Mouse (Mus musculus): ENCODE measurements around the gene Cdh4.

Cdh4 gene

DNA sequence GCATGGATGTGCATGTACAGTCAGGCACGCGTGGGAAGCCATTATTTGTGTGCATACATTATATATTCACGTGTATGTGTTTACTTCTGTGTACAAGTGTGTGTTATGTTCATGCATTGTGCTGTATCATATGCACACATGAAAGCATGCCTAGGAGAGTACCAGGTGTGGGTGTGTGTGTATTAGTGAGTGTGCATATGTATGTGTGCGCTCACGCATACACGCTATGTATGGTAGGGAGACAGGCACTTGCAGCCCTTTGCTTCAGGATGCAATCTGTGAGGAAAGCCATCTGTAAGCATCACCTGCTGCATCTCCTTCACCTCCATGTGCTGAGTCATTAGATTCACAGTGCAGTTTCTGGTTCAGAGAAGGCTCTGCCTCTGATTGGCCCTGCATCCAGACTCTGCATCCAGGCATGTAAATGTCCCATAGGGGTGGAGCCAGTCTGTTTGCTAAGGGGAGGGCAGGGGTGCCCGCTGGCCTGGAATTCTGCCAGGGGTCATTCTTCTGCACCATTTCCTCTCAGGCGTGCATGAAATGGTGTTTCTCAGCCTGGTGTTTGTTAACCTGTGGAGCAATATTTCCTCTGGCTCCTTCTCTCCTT, 25.7 kb downstream of the Cdh4 start:
- in situ Hi-C loops (cut with MboI), result no loop called here

DNA sequence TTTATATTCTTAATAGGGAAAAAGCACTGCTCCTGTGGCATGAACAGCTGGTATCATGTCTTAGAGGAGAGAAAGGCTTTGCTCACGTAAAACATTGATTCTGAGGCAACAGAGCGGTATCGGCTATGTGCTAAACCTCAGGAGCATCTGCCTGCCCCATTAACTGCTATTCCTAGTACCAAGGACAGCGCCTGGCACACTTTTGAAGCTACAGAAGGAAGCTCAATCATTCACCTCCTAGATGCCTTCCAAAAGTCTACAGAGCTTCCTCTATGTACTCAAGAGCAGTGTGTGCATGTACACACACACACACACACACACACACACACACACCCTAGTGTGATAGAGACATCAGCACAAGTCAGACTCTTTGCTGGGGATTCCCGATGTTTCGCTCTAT, 34.4 kb downstream of the Cdh4 start:
- in situ Hi-C loops (cut with MboI), result no loop called here

DNA sequence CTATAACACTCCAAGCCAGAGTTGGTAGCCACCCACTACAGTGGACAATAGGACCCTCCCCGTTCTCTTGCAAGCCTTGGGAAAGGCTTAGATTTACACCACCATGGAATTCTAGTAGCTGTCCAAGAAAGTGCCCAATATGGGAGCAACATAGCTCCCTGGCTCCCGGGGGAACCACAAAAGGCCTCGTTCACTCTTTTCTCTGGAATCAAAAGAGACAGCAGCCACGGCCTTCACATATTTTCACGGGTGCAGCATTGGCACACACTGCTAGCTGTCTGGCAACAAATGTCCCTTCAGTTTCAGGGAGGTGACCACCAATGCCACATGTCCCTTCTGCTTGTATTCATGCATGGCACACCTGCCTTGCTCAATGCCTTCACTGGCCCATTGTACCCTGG, 38.6 kb downstream of the Cdh4 start:
- in situ Hi-C loops (cut with MboI), result no loop called here

DNA sequence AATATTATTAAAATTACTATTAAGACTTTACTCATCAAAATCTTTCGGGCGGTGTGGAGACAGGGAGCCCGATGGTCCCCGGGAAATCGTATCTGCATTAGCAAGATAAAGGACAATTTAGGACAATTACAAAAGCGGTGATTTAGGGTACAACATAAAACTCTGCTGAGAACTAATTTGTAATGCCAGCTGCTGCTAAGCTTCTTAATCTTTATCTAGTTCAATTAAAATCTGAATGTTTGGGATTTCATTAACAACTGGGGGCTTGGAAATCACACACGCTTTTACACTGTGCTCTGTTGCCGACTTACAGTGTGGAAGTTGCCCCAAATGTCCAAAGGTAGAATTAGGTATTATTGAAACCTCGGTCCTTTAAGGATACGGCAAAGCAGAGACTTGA, 39.1 kb downstream of the Cdh4 start:
- in situ Hi-C loops (cut with MboI), result no loop called here

DNA sequence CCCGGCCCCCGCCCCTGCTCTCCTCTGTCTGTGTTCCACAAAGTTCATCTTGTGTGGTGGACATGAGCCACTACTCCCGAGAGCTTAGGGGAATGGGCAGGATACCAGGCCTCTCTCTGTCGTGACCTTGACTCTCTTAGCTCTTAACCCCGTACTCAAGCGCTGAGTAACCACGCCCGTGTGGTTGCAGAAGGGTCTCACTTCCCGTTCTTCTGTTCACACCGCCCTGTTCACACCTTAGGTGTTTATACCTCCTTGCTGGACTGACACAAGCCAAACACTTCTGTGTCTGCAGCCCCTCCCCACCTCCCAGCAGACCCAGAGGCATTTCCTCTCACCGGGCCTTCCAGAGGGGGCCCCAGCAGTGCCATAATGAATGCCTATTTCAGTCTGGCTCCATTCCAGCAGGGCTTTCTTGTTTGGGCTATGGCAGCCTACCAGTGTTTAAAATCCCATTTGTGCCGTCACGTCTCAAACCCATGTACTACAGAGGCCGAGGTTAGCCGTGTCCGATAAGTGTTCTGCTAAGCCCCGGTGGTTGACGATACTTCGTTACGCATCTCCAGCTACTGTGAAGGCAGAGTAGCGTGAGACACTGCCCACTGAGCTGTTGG, 46.4 kb downstream of the Cdh4 start:
- in situ Hi-C loops (cut with MboI), result no loop called here

DNA sequence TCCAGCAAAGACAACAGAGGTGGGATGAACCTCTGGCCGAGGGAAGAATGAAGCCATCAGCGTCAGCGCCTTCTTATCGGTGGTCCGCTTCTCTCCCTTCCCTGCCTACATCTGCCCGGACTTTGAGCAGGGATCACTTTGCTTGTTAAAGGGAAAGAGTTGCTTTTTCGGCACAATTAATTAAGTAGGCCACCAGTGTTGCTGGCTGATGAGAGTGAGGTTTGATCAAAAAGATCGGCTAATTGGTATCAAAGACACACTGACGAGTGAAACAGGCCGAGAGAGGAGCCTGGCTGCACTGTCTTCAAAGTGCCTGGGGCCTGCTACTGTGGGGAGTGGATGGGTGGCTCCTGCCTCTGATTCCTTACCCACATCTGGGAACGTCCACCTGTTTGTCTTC, 49.7 kb downstream of the Cdh4 start:
- in situ Hi-C loops (cut with MboI), result no loop called here

DNA sequence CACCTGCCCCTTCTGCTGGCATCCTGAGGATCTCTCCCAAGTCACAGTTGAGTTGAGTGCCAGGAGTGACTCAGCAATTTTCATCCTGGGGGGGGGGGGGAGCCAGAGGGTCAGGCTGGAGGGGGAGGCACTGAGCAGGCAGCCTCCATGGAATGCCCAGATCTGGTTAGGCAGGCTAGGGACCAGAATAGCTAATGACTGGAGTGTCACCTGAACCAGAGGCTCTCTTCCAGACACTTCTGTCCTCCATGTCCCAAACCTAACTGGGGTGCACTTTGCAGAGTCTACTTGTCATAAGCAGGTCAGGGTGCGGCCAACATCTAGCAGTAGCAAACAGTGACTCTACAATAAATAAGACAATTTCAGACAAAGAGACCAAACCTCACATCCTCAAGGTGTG, 52.0 kb downstream of the Cdh4 start:
- in situ Hi-C loops (cut with MboI), result no loop called here

DNA sequence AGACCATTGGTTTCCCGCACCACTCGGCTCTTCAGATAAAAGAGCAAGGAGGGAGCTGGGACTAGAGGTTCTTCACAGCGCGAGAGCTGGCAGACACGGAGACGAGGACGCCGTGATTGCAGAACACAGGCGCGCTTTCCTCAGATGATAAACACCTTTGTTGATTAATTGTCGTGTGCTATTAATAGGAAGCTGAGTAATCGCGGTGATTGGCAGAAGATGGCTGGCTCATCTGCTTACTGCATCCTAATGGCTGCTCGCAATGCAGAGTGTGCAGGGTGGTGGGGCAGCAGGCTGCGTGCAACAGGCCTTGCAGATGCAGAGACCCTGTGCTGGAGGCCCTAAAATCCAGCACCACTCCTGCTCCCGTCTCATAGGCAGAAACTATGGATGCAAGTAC, 68.2 kb downstream of the Cdh4 start:
- in situ Hi-C loops (cut with MboI), result no loop called here

DNA sequence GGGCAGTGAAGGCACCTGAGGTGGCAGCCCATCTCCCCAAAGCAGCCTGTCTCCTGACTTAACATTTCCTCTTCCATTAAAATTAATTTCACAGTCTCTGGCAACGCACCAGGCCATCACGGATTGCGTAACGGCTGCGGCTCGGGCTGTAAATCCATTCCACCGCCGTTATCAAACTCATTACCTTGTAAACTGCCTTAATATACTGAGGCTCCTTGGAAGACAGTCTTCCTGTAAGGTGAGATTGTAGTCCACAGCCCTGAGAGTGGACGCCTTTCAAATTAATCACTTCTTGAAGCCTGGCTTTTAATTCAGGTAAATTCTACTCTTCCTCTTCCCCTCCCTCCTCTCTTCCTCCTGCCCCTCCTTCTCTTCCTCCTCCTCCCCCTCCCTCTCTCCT, 74.3 kb downstream of the Cdh4 start:
- in situ Hi-C loops (cut with MboI), result no loop called here

DNA sequence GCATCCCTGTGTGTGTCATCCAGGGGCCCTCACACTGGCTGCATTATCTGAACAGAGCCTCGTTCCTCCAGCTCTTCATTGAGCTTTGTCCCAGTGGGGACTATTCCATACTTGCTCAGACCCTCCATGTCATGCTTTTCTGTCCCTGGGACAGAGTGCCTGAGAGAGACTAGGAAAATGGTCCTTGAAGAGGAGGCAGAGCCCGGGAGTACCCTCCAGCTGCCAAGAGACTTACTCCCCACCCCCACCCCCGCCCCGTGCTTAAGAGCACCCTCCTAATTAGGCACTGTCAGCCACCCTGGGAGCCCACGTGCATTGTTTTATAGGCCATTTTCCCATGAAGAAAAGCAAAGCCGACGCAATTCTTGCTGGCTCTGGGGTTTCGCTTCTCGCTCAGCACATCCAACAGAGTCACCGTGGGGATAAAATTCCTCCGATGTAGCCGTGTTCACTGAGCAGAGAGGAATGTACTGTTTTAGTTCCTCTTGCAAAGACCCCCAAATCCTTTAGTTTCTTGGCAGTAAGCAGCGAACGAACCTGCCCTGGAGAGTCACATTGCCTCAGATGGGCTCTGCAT, 76.3 kb downstream of the Cdh4 start:
- in situ Hi-C loops (cut with MboI), result no loop called here

DNA sequence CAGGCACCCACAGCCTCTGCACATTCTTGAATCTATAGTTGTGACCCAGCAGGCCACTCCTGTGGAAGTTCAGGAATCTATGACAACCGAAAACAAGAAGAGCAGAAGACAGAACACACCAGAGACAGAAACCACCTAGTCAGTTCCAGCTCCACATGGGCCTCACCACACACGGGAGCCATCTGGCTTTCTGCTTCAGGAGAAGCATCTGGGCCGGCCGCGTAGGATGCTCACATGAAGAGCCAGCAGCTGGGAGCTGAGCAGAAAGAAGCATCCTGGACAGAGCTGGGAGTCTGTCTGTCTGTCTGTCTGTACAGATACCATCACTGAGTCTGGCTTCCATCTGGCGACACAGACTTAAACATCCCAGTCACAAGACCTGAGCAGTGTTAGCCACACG, 76.9 kb downstream of the Cdh4 start:
- in situ Hi-C loops (cut with MboI), result no loop called here

DNA sequence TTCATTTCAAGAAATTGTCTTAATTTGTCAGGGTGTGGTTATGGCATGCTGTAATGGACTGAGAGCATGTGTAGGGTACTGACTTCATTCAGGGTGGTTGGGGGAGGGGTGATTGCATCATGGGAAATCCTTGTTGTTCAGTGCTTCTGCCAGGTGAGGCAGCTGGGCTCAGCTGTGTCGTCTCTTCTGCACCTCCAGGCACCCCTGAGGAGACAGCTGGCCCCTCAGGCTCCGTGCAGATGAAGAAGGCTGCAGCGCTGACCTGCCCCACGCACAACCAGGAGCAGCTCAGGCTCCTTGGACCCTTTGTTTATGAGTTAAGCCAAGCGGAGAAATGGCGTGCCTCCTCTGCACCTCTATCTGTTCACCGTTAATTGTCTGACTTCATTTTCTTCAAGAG, 77.7 kb downstream of the Cdh4 start:
- in situ Hi-C loops (cut with MboI), result no loop called here

DNA sequence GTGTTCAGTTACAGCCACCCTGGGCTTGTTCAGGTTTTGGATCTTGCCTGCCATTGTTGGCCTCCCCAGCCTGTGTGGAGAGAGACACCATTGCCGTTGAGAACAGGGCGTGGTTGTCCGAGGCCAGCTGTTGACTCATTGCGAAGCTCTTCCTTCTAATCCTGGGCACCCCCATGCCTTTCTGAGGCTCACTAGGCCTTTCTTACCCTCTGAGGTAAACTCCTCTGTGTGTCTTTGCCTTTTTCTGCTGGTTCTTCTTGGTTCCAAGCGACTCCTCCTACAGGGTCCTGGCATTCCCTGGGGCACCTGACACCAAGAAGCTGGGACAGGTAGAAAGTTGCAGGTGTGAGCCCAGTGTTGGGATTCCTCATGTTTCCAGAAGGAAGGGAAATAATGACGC, 78.7 kb downstream of the Cdh4 start:
- in situ Hi-C loops (cut with MboI), result no loop called here

DNA sequence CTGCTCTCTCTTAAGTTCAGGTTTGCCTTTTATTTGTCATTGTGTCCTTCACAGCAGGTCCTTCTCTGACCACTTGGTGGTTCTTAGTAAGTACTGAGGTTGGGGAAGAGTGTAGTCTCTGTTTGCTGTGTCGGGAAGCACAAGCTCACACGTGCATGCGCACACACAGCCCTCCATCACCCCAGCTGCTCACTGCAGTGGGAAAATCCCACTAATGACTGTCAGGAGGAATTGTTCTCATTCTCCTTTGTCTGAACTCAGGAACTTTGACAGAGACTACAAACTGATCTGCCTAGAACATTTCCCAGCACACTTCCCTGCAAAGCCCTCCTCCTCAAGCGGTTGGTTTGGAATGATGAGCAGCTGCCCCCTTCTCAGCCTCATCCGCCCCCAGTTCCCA, 79.2 kb downstream of the Cdh4 start:
- in situ Hi-C loops (cut with MboI), result no loop called here

DNA sequence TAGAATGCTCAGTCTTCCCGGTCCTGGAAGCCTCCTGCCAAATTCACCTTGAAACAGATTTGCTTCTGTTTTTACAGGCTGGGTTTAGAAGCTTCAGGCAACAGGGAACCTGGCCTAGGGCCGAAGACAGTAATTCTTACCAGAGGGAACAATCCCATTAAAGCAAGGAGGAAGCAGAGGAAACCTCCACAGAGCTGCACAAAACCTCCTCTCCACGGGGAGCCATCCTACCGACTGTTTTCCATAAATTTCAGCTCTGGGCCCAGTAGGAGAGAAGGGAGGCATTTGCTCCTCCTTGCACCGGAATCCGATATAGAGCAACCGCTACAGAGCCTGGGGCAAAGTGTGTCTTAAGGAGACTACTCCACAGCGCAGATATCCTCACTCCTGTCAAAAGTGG, 79.9 kb downstream of the Cdh4 start:
- in situ Hi-C loops (cut with MboI), result no loop called here

DNA sequence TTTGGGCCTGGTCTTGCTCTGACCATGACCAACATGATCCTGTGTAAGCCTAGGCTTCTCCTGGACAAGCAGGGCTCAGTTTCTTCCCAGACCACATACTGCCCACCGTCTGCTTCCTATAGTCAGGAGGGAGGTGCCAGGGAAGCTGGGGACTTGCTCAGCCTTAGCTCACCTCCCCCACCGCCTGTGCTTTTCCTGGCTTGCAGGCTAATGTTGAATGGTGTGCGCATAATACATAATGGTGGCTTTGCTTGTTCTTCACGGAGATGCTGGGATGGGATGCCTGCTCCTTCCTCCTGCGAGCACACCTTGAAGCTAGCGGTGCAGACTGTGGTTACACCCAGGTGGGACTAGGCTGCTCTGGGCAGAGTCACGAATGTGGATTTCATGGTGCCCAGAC, 84.7 kb downstream of the Cdh4 start:
- in situ Hi-C loops (cut with MboI), result no loop called here

DNA sequence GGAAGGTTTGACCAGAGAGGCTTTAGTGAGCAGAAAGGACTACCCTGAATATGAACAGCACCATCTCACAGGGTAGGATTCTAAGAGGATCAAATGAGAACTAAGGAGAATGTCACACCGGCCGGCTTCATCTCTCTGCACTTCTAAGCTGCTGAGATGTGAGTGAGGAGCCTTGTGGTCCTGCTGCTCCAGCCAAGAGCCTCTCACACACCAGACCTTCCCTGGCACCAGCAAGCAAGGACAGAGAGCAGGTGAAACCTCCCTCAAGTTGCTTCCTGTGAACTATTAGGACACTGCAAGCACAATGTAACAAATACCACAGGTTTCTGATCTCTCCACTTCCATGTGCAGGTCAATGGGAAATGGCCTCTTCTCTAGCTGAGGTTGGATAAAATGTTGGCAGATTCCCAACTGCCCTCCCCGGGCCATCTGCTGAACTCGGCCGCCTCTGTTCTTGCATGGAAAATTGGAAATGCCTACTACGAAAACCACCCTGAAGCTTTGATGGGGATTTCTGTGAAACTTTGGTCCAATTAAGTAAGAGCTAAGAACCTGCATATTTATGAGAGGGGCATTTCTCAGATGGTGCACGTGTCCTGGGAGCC, 88.3 kb downstream of the Cdh4 start:
- in situ Hi-C loops (cut with MboI), result no loop called here

DNA sequence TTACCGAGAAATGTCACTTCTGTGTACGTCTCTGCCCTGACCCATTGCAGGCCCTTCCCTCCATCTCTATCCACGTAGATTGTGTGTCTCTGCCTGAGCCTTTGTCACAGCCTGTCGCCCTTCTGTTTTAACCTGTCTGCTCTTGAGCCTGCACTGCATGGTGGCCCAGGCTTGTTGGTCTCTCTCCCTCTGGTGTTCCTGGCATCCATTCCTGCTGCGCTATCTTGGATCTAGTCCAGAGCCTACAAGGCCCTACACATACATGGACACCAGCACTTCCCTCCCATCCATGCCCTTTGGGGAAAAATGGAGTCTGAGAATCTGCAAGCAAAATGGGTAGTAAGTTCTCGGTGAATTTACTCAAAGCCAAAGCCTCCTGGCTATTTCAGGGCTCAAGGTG, 91.0 kb downstream of the Cdh4 start:
- in situ Hi-C loops (cut with MboI), result no loop called here

DNA sequence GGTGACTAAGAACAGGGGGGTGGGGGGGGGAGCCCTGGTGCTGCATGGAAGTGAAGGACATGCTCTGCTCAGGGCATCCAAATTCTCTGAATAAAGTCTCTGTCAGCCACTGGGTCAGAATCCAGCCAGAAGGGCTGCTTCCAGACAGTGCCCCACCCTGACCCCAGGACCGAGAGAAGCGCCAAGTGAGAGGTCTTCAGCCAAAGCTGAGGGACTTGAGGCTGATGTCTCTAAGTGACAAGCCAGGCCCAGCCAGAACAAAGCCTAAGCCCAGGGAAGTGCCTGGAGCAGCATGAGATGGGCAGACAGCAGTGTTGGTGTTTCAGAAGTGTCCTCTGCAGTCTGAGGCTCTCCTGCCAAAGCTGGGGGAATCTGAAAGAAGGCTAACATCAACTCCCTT, 91.7 kb downstream of the Cdh4 start:
- in situ Hi-C loops (cut with MboI), result no loop called here

DNA sequence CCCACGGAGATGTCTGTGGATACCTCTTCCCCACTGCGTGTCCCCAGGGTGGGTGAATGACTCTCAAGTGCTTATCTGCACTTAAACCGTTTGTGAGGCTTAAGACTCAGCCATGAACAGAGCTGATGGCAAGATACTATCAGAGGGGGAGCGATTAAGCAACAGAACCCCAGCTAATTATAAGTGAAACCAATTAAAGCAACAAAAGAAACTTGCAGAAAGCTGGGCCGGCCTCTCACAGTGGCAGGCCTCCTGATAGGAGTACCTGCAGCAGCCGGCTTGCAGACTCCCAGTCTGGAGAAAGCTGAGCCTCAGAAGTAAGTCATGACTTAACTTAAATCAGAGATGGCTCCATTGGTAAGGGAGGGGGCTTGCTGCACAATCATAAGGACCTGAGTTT, 93.0 kb downstream of the Cdh4 start:
- in situ Hi-C loops (cut with MboI), result no loop called here

DNA sequence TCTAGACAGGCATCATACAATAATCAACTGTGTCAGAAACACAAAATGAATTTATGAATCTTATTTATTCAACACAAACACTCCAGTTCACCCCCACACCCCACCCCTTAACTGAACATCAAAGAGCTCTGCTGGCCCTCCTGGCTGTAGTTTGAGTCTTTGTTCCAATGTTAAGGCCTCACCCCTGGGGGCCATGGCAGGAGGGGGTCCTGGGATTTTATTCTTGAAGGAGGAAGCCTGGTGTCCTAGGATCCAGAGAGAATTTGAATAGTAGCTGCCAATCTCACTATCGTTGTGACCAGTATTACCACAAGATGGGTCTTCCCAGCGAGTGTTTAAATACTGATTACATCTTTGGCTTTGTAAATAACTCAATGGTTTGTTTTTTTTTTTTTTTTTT, 94.5 kb downstream of the Cdh4 start:
- in situ Hi-C loops (cut with MboI), result no loop called here

DNA sequence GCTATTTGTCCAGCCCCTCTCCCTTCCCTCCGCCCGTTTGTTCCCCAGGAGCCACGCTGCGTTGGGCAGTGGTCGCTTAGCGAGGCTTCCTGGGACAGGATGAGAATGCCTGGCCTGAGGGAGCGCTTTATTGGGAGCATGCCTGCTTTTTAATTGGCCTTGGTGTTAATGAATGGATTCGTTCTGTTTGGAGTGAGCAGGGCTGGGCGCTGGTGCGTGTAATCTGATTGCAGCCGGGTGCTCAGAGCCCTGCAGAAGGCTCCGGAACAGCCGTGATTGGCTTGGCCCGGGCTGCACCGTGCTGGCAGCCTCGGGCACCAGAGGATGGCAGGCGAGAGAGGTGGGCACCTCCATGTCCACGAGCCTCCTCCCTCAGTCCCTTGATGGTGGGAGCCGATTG, 95.2 kb downstream of the Cdh4 start:
- in situ Hi-C loops (cut with MboI), result no loop called here

DNA sequence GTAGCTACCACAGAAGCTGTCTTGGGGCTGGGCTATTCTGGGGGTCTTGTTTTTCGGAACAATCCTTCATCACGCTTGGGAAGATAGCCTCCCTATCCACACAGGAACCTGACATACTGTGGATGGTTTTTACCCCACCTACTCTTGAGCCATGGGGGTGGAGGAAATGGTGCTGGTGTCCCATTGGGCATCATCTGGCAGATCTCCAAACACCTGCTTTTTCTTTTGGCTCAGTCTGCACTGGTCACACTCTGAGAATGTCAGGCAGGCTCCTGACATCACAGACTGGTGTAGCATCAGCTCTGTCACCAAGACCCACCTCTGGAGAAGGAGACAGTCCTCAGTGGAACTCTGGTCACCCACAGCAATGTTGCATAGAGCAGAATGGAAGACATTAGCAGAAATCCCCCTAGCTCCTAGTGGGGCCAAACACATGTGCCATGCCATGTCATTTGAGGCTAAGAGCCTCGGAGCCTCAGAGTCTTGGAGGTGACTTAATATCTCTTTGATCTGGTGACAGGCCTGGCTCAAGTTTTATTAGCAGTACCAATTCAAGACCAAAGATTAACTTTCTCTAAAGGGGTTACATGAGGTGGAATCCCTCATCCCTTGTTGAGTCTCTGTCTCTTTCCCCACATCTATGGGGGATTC, 95.7 kb downstream of the Cdh4 start:
- in situ Hi-C loops (cut with MboI), result no loop called here
